Mouse (Mus musculus): ENCODE measurements at regions not wholly inside any gene's neighbourhood (a gene's known extent, or its start where the extent isn't known, plus 50 kb on each side); places are given as distances from the start of the nearest gene placed in this dataset.

DNA sequence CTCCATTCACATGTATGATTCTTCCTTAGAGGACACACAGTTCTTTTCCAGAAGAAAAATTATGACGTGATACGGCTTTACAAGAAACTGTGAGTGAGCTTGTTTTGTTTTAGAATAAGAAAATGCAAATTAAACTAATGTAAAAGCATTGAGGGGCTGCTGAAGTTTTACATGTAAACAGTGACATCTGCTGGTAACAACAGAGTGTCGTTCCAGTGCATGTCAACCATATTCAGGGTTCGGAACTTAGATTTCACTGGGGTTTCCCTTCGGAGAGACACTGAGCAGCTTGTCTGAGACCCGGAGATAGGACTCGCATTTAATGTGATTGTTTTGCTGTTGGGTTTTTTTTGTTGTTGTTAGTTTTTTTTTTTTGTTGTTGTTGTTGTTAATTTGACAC is 148.4 kb upstream of the Ube3a start:
- DNase-seq (ENCODE audit: low spot score): peak; percentile 38
